Mouse (Mus musculus) cerebellum, adult 2 months (tissue): ENCODE results near the gene Igf2bp3.

Experiments used
- CTCF ChIP-seq: fragments of 200-500 bp; IDR thresholded peaks from 2 replicates; pipeline ENCODE4 v1.5.1; 2011; ENCODE audit warnings: low read depth, mild to moderate bottlenecking, control low read depth, low read length, moderate library complexity, borderline replicate concordance; ENCODE audit not compliant: insufficient read depth
- POLR2A ChIP-seq: fragments of 200-500 bp; IDR thresholded peaks from 2 replicates; pipeline ENCODE4 v1.6.1; 2011; ENCODE audit warnings: low read length, control low read depth, borderline replicate concordance; ENCODE audit not compliant: insufficient read depth

DNA sequence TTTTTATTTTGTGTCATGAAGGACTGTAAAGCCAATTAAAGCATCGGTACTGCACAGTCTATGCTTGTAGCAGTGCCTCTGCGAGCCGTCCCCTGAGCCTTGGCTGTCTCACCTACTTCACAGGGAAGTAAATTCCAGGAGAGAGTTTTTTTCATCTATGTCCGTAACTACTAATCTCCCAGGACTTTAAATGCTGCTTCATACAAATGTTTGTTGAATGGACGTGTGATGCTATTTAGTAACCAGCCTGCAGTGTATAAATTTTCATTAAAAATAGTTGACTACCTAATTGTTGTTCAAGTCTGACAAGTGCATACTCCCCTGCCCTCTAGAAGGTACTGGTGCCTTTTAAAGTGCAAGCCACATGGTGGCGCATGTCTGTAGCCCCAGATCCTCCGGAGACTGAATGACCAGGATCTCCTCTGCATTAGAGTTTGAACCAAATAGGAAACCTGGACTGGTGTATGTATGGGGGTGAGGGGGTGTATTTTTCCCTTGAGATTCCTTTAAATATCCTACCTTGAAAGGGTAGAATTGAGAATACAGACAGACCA lies 13.4 kb upstream of the Igf2bp3 start:
- TF ChIP-seq POLR2A (no peak), CTCF (peak; percentile 53; the same call in 1 of the 2 replicates)
